ENCODE assay signal across 7 mouse cellular contexts in genomic region chr7:110108524-110108923, GRCm38 (mm10). TPM values are rescaled to one million over a fixed set of nuclear protein-coding genes. Genes with fewer than 3 reads are reported as not detected.
DNase-seq lines count a peak whose midpoint lies in the region; ATAC-seq and TF ChIP-seq lines count a peak whose summit lies in the region.
"Not testable (repeated sequence)": the region's sequence is repeated elsewhere in the genome, so short reads cannot be mapped to it uniquely, and the experiment has no call there.

No protein-coding gene starts in this region.

- not testable (repeated sequence) for H3K36me3 ChIP-seq in MEL (ENCODE audit: control insufficient read depth in 1 of 2, insufficient read depth in 2 of 2, low read length in 2 of 2); embryonic facial prominence, embryonic 13.5 days; heart, embryonic 10.5 days; heart, postnatal 0 days (replicated peaks; ENCODE audit: control insufficient read depth, insufficient read depth, low read length); lung, embryonic 14.5 days (ENCODE audit: insufficient read depth); neural tube, embryonic 15.5 days

- not testable (repeated sequence) for ATAC-seq in embryonic facial prominence, embryonic 13.5 days (ENCODE audit: insufficient number of reproducible peaks, insufficient read depth, low FRiP score, low TSS enrichment, low read depth); heart, postnatal 0 days (ENCODE audit: insufficient read depth, low read depth); lung, embryonic 14.5 days (ENCODE audit: insufficient read depth); neural tube, embryonic 15.5 days (ENCODE audit: low FRiP score)

- peak overlapping the region; percentile 63; the same call in 1 of the 2 replicates for H3K27ac ChIP-seq in MEL (ENCODE audit: control insufficient read depth, low read depth, low read length)
- 0 out of 2 replicates have a peak overlapping the region, but pooled peaks have one; percentile 60 for H3K27ac ChIP-seq in embryonic facial prominence, embryonic 13.5 days
- peak overlapping the region; percentile 85; the same call in 1 of the 2 replicates for H3K27ac ChIP-seq in heart, embryonic 10.5 days
- H3K27ac ChIP-seq in heart, postnatal 0 days (ENCODE audit: low read depth): peak overlapping the region; percentile 86
- peak overlapping the region; percentile 78; the same call in 1 of the 2 replicates for H3K27ac ChIP-seq in layer of hippocampus, adult 2 months
- peak overlapping the region; percentile 80; the same call in 1 of the 2 replicates for H3K27ac ChIP-seq in lung, embryonic 14.5 days (ENCODE audit: low read depth)
- not testable (repeated sequence) for H3K27ac ChIP-seq in neural tube, embryonic 15.5 days (replicated peaks)

- not testable (repeated sequence) for TF ChIP-seq CTCF in MEL (IDR thresholded peaks at IDR 0.05 in 2 of 3, conservative IDR thresholded peaks at IDR 0.05 in 1 of 3; ENCODE audit: control insufficient read depth in 1 of 3, insufficient read depth in 1 of 3, low read depth in 2 of 3, low read length in 3 of 3, poor library complexity in 1 of 3, severe bottlenecking in 1 of 3); heart, postnatal 0 days (IDR thresholded peaks at IDR 0.05; ENCODE audit: low read depth); layer of hippocampus, adult 2 months (conservative IDR thresholded peaks at IDR 0.05); lung, embryonic 14.5 days (IDR thresholded peaks at IDR 0.05; ENCODE audit: low read depth)

- H3K4me2 ChIP-seq in embryonic facial prominence, embryonic 13.5 days; heart, postnatal 0 days (ENCODE audit: low read depth, low read length): not testable (repeated sequence)
- peak overlapping the region; percentile 56; the same call in 1 of the 2 replicates for H3K4me2 ChIP-seq in lung, embryonic 14.5 days
- H3K4me2 ChIP-seq in neural tube, embryonic 15.5 days: 0 out of 2 replicates have a peak overlapping the region, but pooled peaks have one; percentile 26

- H3K9ac ChIP-seq in MEL (ENCODE audit: control insufficient read depth, low read depth, low read length, poor library complexity, severe bottlenecking): peak overlapping the region; percentile 58; the same call in 1 of the 2 replicates
- not testable (repeated sequence) for H3K9ac ChIP-seq in embryonic facial prominence, embryonic 13.5 days; heart, postnatal 0 days (replicated peaks; ENCODE audit: low read depth, low read length); lung, embryonic 14.5 days; neural tube, embryonic 15.5 days (replicated peaks)

- TF ChIP-seq EP300 in MEL (IDR thresholded peaks at IDR 0.05; ENCODE audit: low read depth in 1 of 2, low read length in 2 of 2); heart, postnatal 0 days (IDR thresholded peaks at IDR 0.05; ENCODE audit: low read depth): not testable (repeated sequence)

- peak overlapping the region; percentile 60 to 75 for H3K4me3 ChIP-seq in MEL (ENCODE audit: control insufficient read depth in 1 of 2, insufficient read depth in 1 of 2, low read depth in 2 of 2, low read length in 2 of 2)
- not testable (repeated sequence) for H3K4me3 ChIP-seq in embryonic facial prominence, embryonic 13.5 days; heart, embryonic 10.5 days; heart, postnatal 0 days (ENCODE audit: low read depth, low read length); layer of hippocampus, adult 2 months; lung, embryonic 14.5 days (ENCODE audit: low read depth, low read length); neural tube, embryonic 15.5 days (replicated peaks)

- H3K79me2 ChIP-seq in MEL (ENCODE audit: control insufficient read depth, insufficient read depth, low read length, poor library complexity): not testable (repeated sequence)

- TF ChIP-seq RAD21 in MEL (IDR thresholded peaks at IDR 0.05; ENCODE audit: low read depth, low read length): not testable (repeated sequence)

- H3K9me3 ChIP-seq in MEL (replicated peaks; ENCODE audit: insufficient read depth, low read length); embryonic facial prominence, embryonic 13.5 days; heart, embryonic 10.5 days; heart, postnatal 0 days (replicated peaks; ENCODE audit: control insufficient read depth, low read length); lung, embryonic 14.5 days (ENCODE audit: low read depth, low read length); neural tube, embryonic 15.5 days (replicated peaks): not testable (repeated sequence)

- 84% methylated on average over 3 of the region's 3 CpGs for WGBS in embryonic facial prominence, embryonic 13.5 days
- WGBS in heart, embryonic 10.5 days: 94% methylated on average over 3 of the region's 3 CpGs
- WGBS in heart, postnatal 0 days: 80% methylated on average over 3 of the region's 3 CpGs
- 86% methylated on average over 3 of the region's 3 CpGs for WGBS in lung, embryonic 14.5 days
- 93% methylated on average over 3 of the region's 3 CpGs for WGBS in neural tube, embryonic 15.5 days

- H3K27me3 ChIP-seq in MEL (ENCODE audit: control insufficient read depth in 1 of 2, insufficient read depth in 2 of 2, low read length in 2 of 2); embryonic facial prominence, embryonic 13.5 days; heart, embryonic 10.5 days (ENCODE audit: insufficient read depth, poor library complexity, severe bottlenecking); heart, postnatal 0 days (ENCODE audit: control insufficient read depth, insufficient read depth, low read length); lung, embryonic 14.5 days (ENCODE audit: insufficient read depth, low read length); neural tube, embryonic 15.5 days (replicated peaks): not testable (repeated sequence)

- TF ChIP-seq POLR2A in MEL (IDR thresholded peaks at IDR 0.05; ENCODE audit: control insufficient read depth in 1 of 2, insufficient read depth in 1 of 2, low read depth in 1 of 2, low read length in 2 of 2, poor library complexity in 1 of 2): not testable (repeated sequence)

- DNase-seq in MEL (ENCODE audit: low read depth, low spot score): peak; percentile 25
- DNase-seq in heart, embryonic 10.5 days (ENCODE audit: low spot score); heart, postnatal 0 days (ENCODE audit: low spot score); layer of hippocampus, adult 2 months (ENCODE audit: low spot score in 2 of 2); lung, embryonic 14.5 days: not testable (repeated sequence)

- peaks cover 6 to 21% of the 10 kb centered on the region in 2 experiments for H3K4me1 ChIP-seq in MEL (ENCODE audit: control insufficient read depth in 1 of 2, insufficient read depth in 2 of 2, low read length in 2 of 2)
- H3K4me1 ChIP-seq in embryonic facial prominence, embryonic 13.5 days: peaks cover 17% of the 10 kb centered on the region
- peaks cover 26% of the 10 kb centered on the region for H3K4me1 ChIP-seq in heart, embryonic 10.5 days
- H3K4me1 ChIP-seq in heart, postnatal 0 days (ENCODE audit: control insufficient read depth, insufficient read depth): peaks cover 20% of the 10 kb centered on the region
- not testable (repeated sequence) for H3K4me1 ChIP-seq in lung, embryonic 14.5 days (ENCODE audit: insufficient read depth)
- H3K4me1 ChIP-seq in neural tube, embryonic 15.5 days: peaks cover 13% of the 10 kb centered on the region; the same call in 1 of the 2 replicates

TF ChIP-seq in MEL, 35 proteins besides CTCF, POLR2A, EP300 and RAD21 (continues in another document):
- TF ChIP-seq MAZ (IDR thresholded peaks at IDR 0.05; ENCODE audit: low read depth, low read length) (0 out of 2 replicates have a peak, but pooled peaks have one; percentile 15), TBP (IDR thresholded peaks at IDR 0.05; ENCODE audit: low read depth, low read length) (0 out of 2 replicates have a peak, but pooled peaks have one; percentile 63)

RNA-seq across cellular contexts. Expression of gene Wee1, which starts 13.3 kb away (rescaled TPM):
- 9.3 and 10.8 TPM in 2 replicates for total RNA-seq in MEL (2012; rRNA removed)
- polyA plus RNA-seq in MEL (2012; ENCODE audit: insufficient read depth in 1 of 2, insufficient read length in 2 of 2, low read depth in 1 of 2, low replicate concordance in 2 of 2, missing spikeins in 1 of 2): 10 to 100 TPM in 1 of 2 experiments, not detected in 1; 23.0 TPM
- polyA plus RNA-seq in embryonic facial prominence, embryonic 13.5 days (2015; fragmentation: Nextera tagmentation; extraction: Ambion mirVana): 24.5 and 27.2 TPM in 2 replicates
- polyA plus RNA-seq in heart, embryonic 10.5 days (2016; fragmentation: Nextera tagmentation; extraction: Ambion mirVana): 25.1 and 29.0 TPM in 2 replicates
- total RNA-seq in heart, postnatal 0 days (2014; rRNA removed; ENCODE audit: low replicate concordance): 21.4 and 27.9 TPM in 2 replicates
- polyA plus RNA-seq in heart, postnatal 0 days (2015; fragmentation: Nextera tagmentation; extraction: Ambion mirVana): 17.2 and 20.3 TPM in 2 replicates
- 10 to 100 TPM; 20.3 to 21.2 TPM for total RNA-seq in layer of hippocampus, adult 2 months (2021)
- 44.0 and 47.1 TPM in 2 replicates for polyA plus RNA-seq in lung, embryonic 14.5 days (2014; fragmentation: Nextera tagmentation; extraction: Ambion mirVana)
- 5.4 and 8.6 TPM in 2 replicates for polyA plus RNA-seq in neural tube, embryonic 15.5 days (2015; fragmentation: Nextera tagmentation; extraction: Ambion mirVana)

RNA-seq across cellular contexts. Expression of gene Zfp143, which starts 47.5 kb away (rescaled TPM):
- 13.9 and 16.0 TPM in 2 replicates for total RNA-seq in MEL (2012; rRNA removed)
- 10 to 100 TPM in 1 of 2 experiments, not detected in 1; 15.7 TPM for polyA plus RNA-seq in MEL (2012; ENCODE audit: insufficient read depth in 1 of 2, insufficient read length in 2 of 2, low read depth in 1 of 2, low replicate concordance in 2 of 2, missing spikeins in 1 of 2)
- polyA plus RNA-seq in embryonic facial prominence, embryonic 13.5 days (2015; fragmentation: Nextera tagmentation; extraction: Ambion mirVana): 18.0 and 19.8 TPM in 2 replicates
- 18.7 and 19.0 TPM in 2 replicates for polyA plus RNA-seq in heart, embryonic 10.5 days (2016; fragmentation: Nextera tagmentation; extraction: Ambion mirVana)
- 5.4 and 21.0 TPM in 2 replicates for total RNA-seq in heart, postnatal 0 days (2014; rRNA removed; ENCODE audit: low replicate concordance)
- 8.5 and 9.6 TPM in 2 replicates for polyA plus RNA-seq in heart, postnatal 0 days (2015; fragmentation: Nextera tagmentation; extraction: Ambion mirVana)
- 10 to 100 TPM; 11.4 to 13.3 TPM for total RNA-seq in layer of hippocampus, adult 2 months (2021)
- 21.9 and 23.9 TPM in 2 replicates for polyA plus RNA-seq in lung, embryonic 14.5 days (2014; fragmentation: Nextera tagmentation; extraction: Ambion mirVana)
- polyA plus RNA-seq in neural tube, embryonic 15.5 days (2015; fragmentation: Nextera tagmentation; extraction: Ambion mirVana): 12.6 and 14.4 TPM in 2 replicates
